In genomic region chr5:32353280-32353679, GRCm38 (mm10) we compare ENCODE assay signal across 21 mouse cellular contexts.
A peak's percentile ranks its signal among the peaks of the same experiment; 100 is the strongest.
DNase-seq lines count a peak whose midpoint lies in the region; ATAC-seq and TF ChIP-seq lines count a peak whose summit lies in the region.
"Had no signal": no experiment of that assay in that cellular context is flagged by ENCODE, and none has a peak within 500 bp of the region (broad histone marks: within the 10 kb centered on the region; RNA-seq: fewer than 3 reads in every experiment).

No protein-coding gene starts in this region.

- H3K27ac ChIP-seq in lung, postnatal 0 days (ENCODE audit: low read length), result peak overlapping the region; percentile 57
- peak overlapping the region; percentile 41 for H3K27ac ChIP-seq in stomach, postnatal 0 days (replicated peaks)
- H3K27ac ChIP-seq: forebrain, embryonic 10.5 days; heart, embryonic 10.5 days; hindbrain, embryonic 15.5 days; kidney, embryonic 15.5 days; limb, embryonic 10.5 days; midbrain, embryonic 13.5 days had no signal

- H3K9ac ChIP-seq in lung, postnatal 0 days (replicated peaks; ENCODE audit: low read depth), result no peak overlapping the region
- no peak overlapping the region for H3K9ac ChIP-seq in stomach, postnatal 0 days (ENCODE audit: low read length)
- H3K9ac ChIP-seq: forebrain, postnatal 0 days; hindbrain, embryonic 15.5 days; kidney, embryonic 15.5 days; midbrain, embryonic 13.5 days had no signal

- no peak overlapping the region for H3K4me3 ChIP-seq in lung, postnatal 0 days (ENCODE audit: low read depth, low read length)
- H3K4me3 ChIP-seq in stomach, postnatal 0 days (ENCODE audit: low read depth, low read length), result no peak overlapping the region
- H3K4me3 ChIP-seq: forebrain, embryonic 10.5 days; heart, embryonic 10.5 days; hindbrain, embryonic 15.5 days; kidney, embryonic 15.5 days; limb, embryonic 10.5 days; megakaryocyte, embryonic 14.5 days; midbrain, embryonic 13.5 days had no signal

- DNase-seq in kidney, postnatal 25 days, result peak; percentile 14 to 42
- DNase-seq in kidney, adult 18-20 months, result no peak
- DNase-seq in lung, postnatal 0 days (ENCODE audit: low spot score), result peak; percentile 86
- peak; percentile 44 for DNase-seq in stomach, postnatal 0 days (ENCODE audit: low spot score)
- DNase-seq in cerebellum, postnatal 10 days, result no peak
- DNase-seq in layer of hippocampus, postnatal 25 days (ENCODE audit: extremely low spot score in 1 of 2, low spot score in 1 of 2), result no peak
- DNase-seq: adrenal gland, postnatal 36 days; cerebellum, adult 11-12 months; cerebellum, postnatal 36 days; embryo, embryonic 11 days; forebrain, postnatal 0 days; heart, postnatal 4 days had no signal

- 0 out of 2 replicates have a peak, but pooled peaks have one; percentile 29 for TF ChIP-seq EP300 in lung, postnatal 0 days (IDR thresholded peaks at IDR 0.05)
- no peak for TF ChIP-seq EP300 in stomach, postnatal 0 days (optimal IDR thresholded peaks at IDR 0.05)

- H3K36me3 ChIP-seq in lung, postnatal 0 days (ENCODE audit: insufficient read depth, low read length), result no peaks in the 10 kb centered on the region
- no peaks in the 10 kb centered on the region for H3K36me3 ChIP-seq in stomach, postnatal 0 days (ENCODE audit: control insufficient read depth, insufficient read depth, low read length)
- H3K36me3 ChIP-seq: forebrain, embryonic 10.5 days; heart, embryonic 10.5 days; hindbrain, embryonic 15.5 days; kidney, embryonic 15.5 days; limb, embryonic 10.5 days; midbrain, embryonic 13.5 days had no signal

- no peaks in the 10 kb centered on the region for H3K27me3 ChIP-seq in lung, postnatal 0 days (replicated peaks; ENCODE audit: insufficient read depth, low read length)
- H3K27me3 ChIP-seq in stomach, postnatal 0 days (ENCODE audit: control insufficient read depth, insufficient read depth, low read length), result no peaks in the 10 kb centered on the region
- H3K27me3 ChIP-seq: hindbrain, embryonic 15.5 days; kidney, embryonic 15.5 days; midbrain, embryonic 13.5 days had no signal

- no peaks in the 10 kb centered on the region for H3K9me3 ChIP-seq in lung, postnatal 0 days (ENCODE audit: low read length)
- H3K9me3 ChIP-seq in stomach, postnatal 0 days (ENCODE audit: control insufficient read depth, low read length), result no peaks in the 10 kb centered on the region
- H3K9me3 ChIP-seq: forebrain, embryonic 10.5 days; heart, embryonic 10.5 days; hindbrain, embryonic 15.5 days; kidney, embryonic 15.5 days; limb, embryonic 10.5 days; megakaryocyte, embryonic 14.5 days; midbrain, embryonic 13.5 days had no signal

- ATAC-seq in granulocyte monocyte progenitor cell, adult 5-6 weeks (replicated peaks; ENCODE audit: poor library complexity, severe bottlenecking), result peak; percentile 28; the same call in 1 of the 2 replicates
- peak; percentile 82 for ATAC-seq in lung, postnatal 0 days
- no peak for ATAC-seq in stomach, postnatal 0 days (ENCODE audit: low FRiP score, low TSS enrichment)
- ATAC-seq in erythroid progenitor cell, adult 5-6 weeks (replicated peaks; ENCODE audit: low FRiP score, poor library complexity, severe bottlenecking), result no peak
- ATAC-seq: forebrain, postnatal 0 days; midbrain, embryonic 13.5 days had no signal

- 44% methylated on average over 2 of the region's 2 CpGs for WGBS in lung, postnatal 0 days
- 62% methylated on average over 2 of the region's 2 CpGs for WGBS in stomach, postnatal 0 days

- H3K4me1 ChIP-seq in lung, postnatal 0 days (ENCODE audit: insufficient read depth, low read depth, low read length), result peaks cover 30% of the 10 kb centered on the region
- H3K4me1 ChIP-seq in stomach, postnatal 0 days (replicated peaks; ENCODE audit: control insufficient read depth, insufficient read depth), result peaks cover 31% of the 10 kb centered on the region
- H3K4me1 ChIP-seq: hindbrain, embryonic 15.5 days; megakaryocyte, embryonic 14.5 days; midbrain, embryonic 13.5 days had no signal

- no peak for TF ChIP-seq CTCF in lung, postnatal 0 days (IDR thresholded peaks at IDR 0.05)
- no peak for TF ChIP-seq CTCF in stomach, postnatal 0 days (IDR thresholded peaks at IDR 0.05; ENCODE audit: low read depth)

- H3K4me2 ChIP-seq in lung, postnatal 0 days (replicated peaks; ENCODE audit: low read depth, low read length), result no peak overlapping the region
- H3K4me2 ChIP-seq in stomach, postnatal 0 days (replicated peaks; ENCODE audit: low read depth), result no peak overlapping the region
- H3K4me2 ChIP-seq: hindbrain, embryonic 15.5 days; kidney, embryonic 15.5 days; midbrain, embryonic 13.5 days had no signal

Comparison
In these comparisons a context has a peak if more than half of its experiments do, and no peak if none do; other contexts are left out.
1. DNase-seq: peak in kidney, postnatal 25 days (2 of 2), lung, postnatal 0 days (single experiment) and stomach, postnatal 0 days (single experiment); none in kidney, adult 18-20 months (single experiment), cerebellum, postnatal 10 days (0 of 2) and layer of hippocampus, postnatal 25 days (0 of 2).
2. ATAC-seq: peak in granulocyte monocyte progenitor cell, adult 5-6 weeks (single experiment) and lung, postnatal 0 days (single experiment); none in stomach, postnatal 0 days (single experiment) and erythroid progenitor cell, adult 5-6 weeks (single experiment).